Mouse (Mus musculus) MEL (cell line): ENCODE data around the gene Alox5ap.

Experiments used
- CTCF ChIP-seq, 3 experiments: IDR thresholded peaks in 2 of 3; conservative IDR thresholded peaks in 1 of 3; 2 replicates each; pipeline ENCODE4 v1.5.1; 2011 to 2012; ENCODE audit warnings: low read length in 3 of 3, low read depth in 2 of 3, mild to moderate bottlenecking in 2 of 3, improper control_type of control experiment in 1 of 3, inconsistent platforms in 1 of 3, mixed read lengths in 1 of 3, moderate library complexity in 1 of 3; ENCODE audit not compliant: control insufficient read depth in 1 of 3, insufficient read depth in 1 of 3, poor library complexity in 1 of 3, severe bottlenecking in 1 of 3
- ETS1 ChIP-seq: IDR thresholded peaks from 2 replicates; pipeline ENCODE4 v1.6.1; 2012; ENCODE audit warnings: low read depth, mild to moderate bottlenecking, inconsistent platforms, low read length, improper control_type of control experiment, moderate library complexity
- GATA1 ChIP-seq: IDR thresholded peaks from 2 replicates; pipeline ENCODE4 v1.6.1; 2011; ENCODE audit warnings: low read depth, low read length, improper control_type of control experiment
- MAFK ChIP-seq: IDR thresholded peaks from 2 replicates; pipeline ENCODE4 v1.6.1; 2011; ENCODE audit warnings: low read depth, mild to moderate bottlenecking, low read length, improper control_type of control experiment, borderline replicate concordance
- MAX ChIP-seq: IDR thresholded peaks from 2 replicates; pipeline ENCODE4 v1.6.1; 2011; ENCODE audit warnings: low read length, improper control_type of control experiment
- POLR2AphosphoS2 ChIP-seq: IDR thresholded peaks from 2 replicates; pipeline ENCODE4 v1.6.1; 2011; ENCODE audit warnings: low read length, improper control_type of control experiment
- POLR2AphosphoS5 ChIP-seq: IDR thresholded peaks from 2 replicates; pipeline ENCODE4 v1.6.1; 2012; ENCODE audit warnings: low read depth, borderline replicate concordance, mild to moderate bottlenecking, inconsistent platforms, low read length, moderate library complexity, mixed read lengths
- TCF12 ChIP-seq: IDR thresholded peaks from 2 replicates; pipeline ENCODE4 v1.6.1; 2014; ENCODE audit warnings: low read depth, mild to moderate bottlenecking, inconsistent platforms, low read length, improper control_type of control experiment, moderate library complexity
- USF1 ChIP-seq: IDR thresholded peaks from 2 replicates; pipeline ENCODE4 v1.6.1; 2014; ENCODE audit warnings: low read depth, mild to moderate bottlenecking, inconsistent platforms, low read length, improper control_type of control experiment, moderate library complexity

GRCm38 (mm10) chr5:149337148-149337547, 72.6 kb downstream of the Alox5ap start:
- TF ChIP-seq TCF12 (no peak), GATA1 (no peak), POLR2AphosphoS2 (no peak), USF1 (no peak), MAX (no peak), CTCF (IDR thresholded peaks at IDR 0.05 in 2 of 3, conservative IDR thresholded peaks at IDR 0.05 in 1 of 3; ENCODE audit: control insufficient read depth in 1 of 3, insufficient read depth in 1 of 3, low read depth in 2 of 3, low read length in 3 of 3, poor library complexity in 1 of 3, severe bottlenecking in 1 of 3) (no peak), POLR2AphosphoS5 (no peak), MAFK (no peak), ETS1 (no peak)
